Mouse (Mus musculus) myocyte (in vitro differentiated cells): ENCODE data around the gene Scamp4.

Experiments used
- MAX ChIP-seq: IDR thresholded peaks from one replicate; pipeline ENCODE4 v1.6.1; 2011; ENCODE audit warnings: low read depth, mild to moderate bottlenecking, control low read depth
- MYOD1 ChIP-seq, 3 experiments: IDR thresholded peaks; one replicate each; pipeline ENCODE4 v1.6.1; 2011; ENCODE audit warnings: control low read depth in 2 of 3, low read depth in 2 of 3, mild to moderate bottlenecking in 2 of 3, moderate library complexity in 1 of 3; ENCODE audit not compliant: insufficient read length in 2 of 3, control insufficient read depth in 1 of 3
- POLR2A ChIP-seq: IDR thresholded peaks from one replicate; pipeline ENCODE4 v1.6.1; 2011; ENCODE audit warnings: low read depth, mild to moderate bottlenecking, control low read depth, moderate library complexity; ENCODE audit not compliant: insufficient read length
- POLR2AphosphoS2 ChIP-seq: IDR thresholded peaks from one replicate; pipeline ENCODE4 v1.6.1; 2011; ENCODE audit warnings: low read depth, control low read depth; ENCODE audit not compliant: insufficient read length
- TCF12 ChIP-seq: IDR thresholded peaks from one replicate; pipeline ENCODE4 v1.6.1; 2011; ENCODE audit warnings: mild to moderate bottlenecking, control low read depth; ENCODE audit not compliant: poor library complexity, insufficient read depth, severe bottlenecking
- TCF3 ChIP-seq: IDR thresholded peaks from one replicate; pipeline ENCODE4 v1.6.1; 2011; ENCODE audit warnings: low read depth, control low read depth; ENCODE audit not compliant: insufficient read length
- USF1 ChIP-seq: IDR thresholded peaks from one replicate; pipeline ENCODE4 v1.6.1; 2011; ENCODE audit warnings: low read depth, mild to moderate bottlenecking, control low read depth, moderate library complexity

- TF ChIP-seq POLR2A (no peak), POLR2AphosphoS2 (no peak), TCF3 (no peak), MAX (no peak), MYOD1 (IDR thresholded peaks at IDR 0.05; ENCODE audit: control insufficient read depth in 1 of 3, insufficient read length in 2 of 3, low read depth in 2 of 3) (no peak), USF1 (no peak), TCF12 (no peak)
Measured at GRCm38 (mm10) chr10:80572477-80572876, 30.2 kb upstream of the Scamp4 start.
